Mouse (Mus musculus) ES-E14 (cell line): ENCODE measurements around the gene Vps9d1. TPM values are rescaled to one million over a fixed set of nuclear protein-coding genes. Genes with fewer than 3 reads are reported as not detected.
"Not testable (repeated sequence)": the region's sequence is repeated elsewhere in the genome, so short reads cannot be mapped to it uniquely, and the experiment has no call there.

Experiments
- DNase-seq: peaks from one replicate; pipeline ENCODE4 v3.0.0-alpha.2; 2013; ENCODE audit warnings: low read depth, low spot score
- H3K27ac ChIP-seq: 2 replicates; pipeline ENCODE4 v1.5.1; 2012; ENCODE audit warnings: low read depth, mild to moderate bottlenecking, low read length, moderate library complexity, mixed read lengths; ENCODE audit not compliant: poor library complexity, insufficient read depth, severe bottlenecking
- H3K36me3 ChIP-seq: 2 replicates; pipeline ENCODE4 v1.6.1; 2012; ENCODE audit warnings: mild to moderate bottlenecking, low read length, moderate library complexity, mixed read lengths; ENCODE audit not compliant: control insufficient read depth, poor library complexity, insufficient read depth, severe bottlenecking
- H3K4me1 ChIP-seq, 2 experiments: fragments of 150-350 bp in 1 of 2; sonication (generic) in 1 of 2; 2 replicates each; pipeline ENCODE4 v1.6.1; 2012; ENCODE audit warnings: low read length in 2 of 2, mild to moderate bottlenecking in 1 of 2, mixed read lengths in 1 of 2; ENCODE audit not compliant: control insufficient read depth in 2 of 2, insufficient read depth in 2 of 2, poor library complexity in 1 of 2
- H3K4me3 ChIP-seq, 2 experiments: fragments of 150-350 bp in 1 of 2; sonication (generic) in 1 of 2; 2 replicates each; pipeline ENCODE4 v1.5.1; 2012; ENCODE audit warnings: low read length in 2 of 2, low read depth in 1 of 2, mild to moderate bottlenecking in 1 of 2, mixed read lengths in 1 of 2; ENCODE audit not compliant: insufficient read depth in 1 of 2, poor library complexity in 1 of 2, severe bottlenecking in 1 of 2
- H3K9ac ChIP-seq: 2 replicates; pipeline ENCODE4 v1.6.1; 2012; ENCODE audit warnings: low read depth, mild to moderate bottlenecking, low read length, mixed read lengths; ENCODE audit not compliant: poor library complexity, insufficient read depth, severe bottlenecking
- H3K9me3 ChIP-seq: fragments of 150-350 bp; sonication (generic); 2 replicates; pipeline ENCODE4 v1.6.1; 2012; ENCODE audit warnings: low read depth, mild to moderate bottlenecking, low read length; ENCODE audit not compliant: control insufficient read depth, insufficient read depth
- CHD2 ChIP-seq: IDR thresholded peaks from 2 replicates; pipeline ENCODE4 v1.6.1; 2014; ENCODE audit warnings: mild to moderate bottlenecking, low read depth, low read length, inconsistent platforms
- HCFC1 ChIP-seq: IDR thresholded peaks from 2 replicates; pipeline ENCODE4 v1.6.1; 2012; ENCODE audit warnings: low read length, inconsistent platforms, borderline replicate concordance; ENCODE audit not compliant: insufficient read depth
- MAFK ChIP-seq: IDR thresholded peaks from 2 replicates; pipeline ENCODE4 v1.6.1; 2014; ENCODE audit warnings: mild to moderate bottlenecking, low read depth, low read length, inconsistent platforms; ENCODE audit not compliant: insufficient read depth
- ZC3H11A ChIP-seq: IDR thresholded peaks from 2 replicates; pipeline ENCODE4 v1.6.1; 2012; ENCODE audit warnings: low read depth, mild to moderate bottlenecking, inconsistent platforms, low read length, borderline replicate concordance
- ZNF384 ChIP-seq: IDR thresholded peaks from 2 replicates; pipeline ENCODE4 v1.6.1; 2012; ENCODE audit warnings: low read depth, low read length, inconsistent platforms
- in situ Hi-C, 2 experiments: fragments of 600-800 bp; cut with MboI; formaldehyde crosslinking; loops; one replicate each; pipeline ENCODE4 v1.15.1; 2025; ENCODE audit warnings: low sequenced_read_pairs in 2 of 2, inconsistent platforms in 1 of 2; ENCODE audit not compliant: unreplicated experiment in 2 of 2
- total RNA-seq: library from RNA; depleted of rRNA; stranded (reverse); fragments of 300-350 nt; gene quantifications from 2 replicates; pipeline ENCODE4 v1.2.3, GENCODE M21; 2012

Vps9d1 gene
- total RNA-seq, 1 experiment, result 10.8 TPM

- Histone ChIP-seq H3K4me1 (no peaks in the 10 kb centered on the region), H3K36me3 (peaks cover 25% of the 10 kb centered on the region), H3K4me3 (no peak overlapping the region), H3K27ac (no peak overlapping the region), H3K9ac (no peak overlapping the region), H3K9me3 (no peaks in the 10 kb centered on the region)
- in situ Hi-C loops, result no loop called here
- TF ChIP-seq ZC3H11A (no peak), ZNF384 (no peak)
- DNase-seq, result no peak
Observed at GRCm38 (mm10) chr8:123283991-123284390, 29.8 kb upstream of the Vps9d1 start.

- H3K4me3 ChIP-seq, H3K27ac ChIP-seq, H3K4me1 ChIP-seq, DNase-seq, in situ Hi-C loops, H3K9ac ChIP-seq, H3K9me3 ChIP-seq: not testable (repeated sequence)
- peaks cover 27% of the 10 kb centered on the region; the same call in 1 of the 2 replicates for H3K36me3 ChIP-seq
Observed at GRCm38 (mm10) chr8:123282994-123283393, 28.8 kb upstream of the Vps9d1 start.

- no peaks in the 10 kb centered on the region for H3K9me3 ChIP-seq
- DNase-seq, result no peak
- TF ChIP-seq MAFK (no peak), CHD2 (no peak), HCFC1 (no peak), ZC3H11A (no peak), ZNF384 (no peak)
- peaks cover 29% of the 10 kb centered on the region; the same call in 1 of the 2 replicates for H3K36me3 ChIP-seq
- in situ Hi-C loops, result no loop called here
- H3K4me3 ChIP-seq, result no peak overlapping the region
- no peaks in the 10 kb centered on the region for H3K4me1 ChIP-seq
- no peak overlapping the region for H3K9ac ChIP-seq
- H3K27ac ChIP-seq, result no peak overlapping the region
Observed at GRCm38 (mm10) chr8:123280302-123281094, 26.4 kb upstream of the Vps9d1 start.

GRCm38 (mm10) chr8:123279828-123280227 is 25.7 kb upstream of the Vps9d1 start:
- peaks cover 32% of the 10 kb centered on the region; the same call in 1 of the 2 replicates for H3K36me3 ChIP-seq
- no peak for DNase-seq
- no peak overlapping the region for H3K9ac ChIP-seq
- TF ChIP-seq ZNF384 (no peak), CHD2 (no peak), ZC3H11A (no peak), MAFK (no peak), HCFC1 (no peak)
- no peaks in the 10 kb centered on the region for H3K9me3 ChIP-seq
- H3K4me3 ChIP-seq, result no peak overlapping the region
- in situ Hi-C loops, result no loop called here
- H3K27ac ChIP-seq, result no peak overlapping the region
- H3K4me1 ChIP-seq, result no peaks in the 10 kb centered on the region

- H3K4me3 ChIP-seq, result no peak overlapping the region
- no peaks in the 10 kb centered on the region for H3K9me3 ChIP-seq
- in situ Hi-C loops, result no loop called here
- no peak for TF ChIP-seq MAFK
- no peak for TF ChIP-seq ZNF384
- no peak for TF ChIP-seq CHD2
- no peak for TF ChIP-seq ZC3H11A
- TF ChIP-seq HCFC1, result no peak
- no peaks in the 10 kb centered on the region for H3K4me1 ChIP-seq
- H3K27ac ChIP-seq, result no peak overlapping the region; the same call in 1 of the 2 replicates
- H3K36me3 ChIP-seq, result peaks cover 38% of the 10 kb centered on the region; the same call in 1 of the 2 replicates
- no peak for DNase-seq
- H3K9ac ChIP-seq, result no peak overlapping the region
Observed at GRCm38 (mm10) chr8:123278445-123278844, 24.3 kb upstream of the Vps9d1 start.
